Mouse (Mus musculus) midbrain, embryonic 14.5 days (tissue): Measurements from ENCODE around the gene Mxd3. TPM values are rescaled to one million over a fixed set of nuclear protein-coding genes. Genes with fewer than 3 reads are reported as not detected.

Experiments used
- ATAC-seq: fragments of 200-750 bp; cut with Nextera tagmentation; 2 replicates; pipeline ENCODE4 v1.8.0; 2017; ENCODE audit warnings: moderate number of reproducible peaks, moderate library complexity; ENCODE audit not compliant: low FRiP score, low TSS enrichment
- DNase-seq: peaks from one replicate; pipeline ENCODE4 v3.0.0-alpha.2; 2015
- H3K27ac ChIP-seq: fragments of 300-500 bp; sonication (generic); replicated peaks from 2 replicates; pipeline ENCODE4 v1.5.1; 2014; ENCODE audit warnings: mild to moderate bottlenecking, low read depth, low read length, moderate library complexity
- H3K27me3 ChIP-seq: fragments of 300-500 bp; sonication (generic); 2 replicates; pipeline ENCODE4 v1.6.1; 2014; ENCODE audit warnings: low read length, control low read depth, mixed read lengths; ENCODE audit not compliant: control insufficient read depth, insufficient read depth
- H3K36me3 ChIP-seq: fragments of 300-500 bp; sonication (generic); 2 replicates; pipeline ENCODE4 v1.6.1; 2014; ENCODE audit warnings: low read length, control low read depth; ENCODE audit not compliant: control insufficient read depth, insufficient read depth
- H3K4me1 ChIP-seq: fragments of 300-500 bp; sonication (generic); 2 replicates; pipeline ENCODE4 v1.6.1; 2014; ENCODE audit warnings: mild to moderate bottlenecking, antibody characterized with exemption, low read length, control low read depth; ENCODE audit not compliant: control insufficient read depth, insufficient read depth
- H3K4me2 ChIP-seq: fragments of 300-500 bp; sonication (generic); 2 replicates; pipeline ENCODE4 v1.6.1; 2014; ENCODE audit warnings: mild to moderate bottlenecking, low read length, moderate library complexity
- H3K4me3 ChIP-seq: fragments of 300-500 bp; sonication (generic); replicated peaks from 2 replicates; pipeline ENCODE4 v1.5.1; 2014; ENCODE audit warnings: low read depth, low read length
- H3K9ac ChIP-seq: fragments of 300-500 bp; sonication (generic); replicated peaks from 2 replicates; pipeline ENCODE4 v1.6.1; 2014; ENCODE audit warnings: mild to moderate bottlenecking, low read length, moderate library complexity
- H3K9me3 ChIP-seq: fragments of 300-500 bp; sonication (generic); 2 replicates; pipeline ENCODE4 v1.6.1; 2016; ENCODE audit warnings: low read length, control low read depth, mixed read lengths; ENCODE audit not compliant: control insufficient read depth
- WGBS: fragments of 180-500 bp; shearing (Covaris S2); extraction: QIAGEN DNeasy Blood & Tissue Kit; methylation state at CpG from one replicate; pipeline ENCODE4 v1.1.7; 2014; 5-methylcytosine and 5-hydroxymethylcytosine counted together
- polyA plus RNA-seq: library from polyadenylated mRNA; unstranded; fragments of >200 nt; fragmentation: Nextera tagmentation; extraction: Ambion mirVana; gene quantifications from 2 replicates; pipeline ENCODE4 v1.2.1, GENCODE M21; 2014

The Mxd3 gene
- polyA plus RNA-seq, 1 experiment from 2014 or later, result 12.1 TPM

GRCm38 (mm10) chr13:55327633-55328032, 2.0 kb downstream of the Mxd3 start:
- ATAC-seq (peak; percentile 28; the same call in 1 of the 2 replicates), DNase-seq (peak; percentile 87)
- Histone ChIP-seq H3K9ac (no peak overlapping the region), H3K36me3 (peaks cover 31% of the 10 kb centered on the region), H3K9me3 (no peaks in the 10 kb centered on the region), H3K27ac (peak overlapping the region; percentile 52; the same call in 1 of the 2 replicates), H3K27me3 (no peaks in the 10 kb centered on the region), H3K4me2 (peak overlapping the region; percentile 79; the same call in 1 of the 2 replicates), H3K4me1 (peaks cover 29% of the 10 kb centered on the region), H3K4me3 (no peak overlapping the region)
- WGBS, result 45% methylated on average over 8 of the region's 8 CpGs

GRCm38 (mm10) chr13:55327169-55327568, 2.5 kb downstream of the Mxd3 start:
- peak overlapping the region; percentile 52 for H3K27ac ChIP-seq
- no peak overlapping the region for H3K4me3 ChIP-seq
- H3K9ac ChIP-seq, result no peak overlapping the region
- WGBS, result 58% methylated on average over 4 of the region's 4 CpGs
- H3K4me1 ChIP-seq, result peaks cover 31% of the 10 kb centered on the region
- ATAC-seq, result no peak
- H3K4me2 ChIP-seq, result peak overlapping the region; percentile 10; the same call in 1 of the 2 replicates
- no peak for DNase-seq
- no peaks in the 10 kb centered on the region for H3K27me3 ChIP-seq
- no peaks in the 10 kb centered on the region for H3K9me3 ChIP-seq
- H3K36me3 ChIP-seq, result peaks cover 31% of the 10 kb centered on the region

GRCm38 (mm10) chr13:55325596-55325995, 4.0 kb downstream of the Mxd3 start:
- 78% methylated on average over 11 of the region's 11 CpGs for WGBS
- H3K9me3 ChIP-seq, result no peaks in the 10 kb centered on the region
- no peak for ATAC-seq
- peaks cover 31% of the 10 kb centered on the region for H3K36me3 ChIP-seq
- H3K4me1 ChIP-seq, result peaks cover 33% of the 10 kb centered on the region
- H3K4me2 ChIP-seq, result no peak overlapping the region
- no peaks in the 10 kb centered on the region for H3K27me3 ChIP-seq
- no peak overlapping the region for H3K4me3 ChIP-seq
- H3K9ac ChIP-seq, result no peak overlapping the region
- no peak for DNase-seq
- H3K27ac ChIP-seq, result no peak overlapping the region

GRCm38 (mm10) chr13:55322130-55322825, 7.3 kb downstream of the Mxd3 start:
- peak overlapping the region; percentile 93 for H3K9ac ChIP-seq
- ATAC-seq (no peak), DNase-seq (peak; percentile 80)
- H3K4me2 ChIP-seq, result peak overlapping the region; percentile 95
- 2% methylated on average over 31 of the region's 31 CpGs for WGBS
- peak overlapping the region; percentile 93 for H3K4me3 ChIP-seq
- H3K4me1 ChIP-seq, result peaks cover 21% of the 10 kb centered on the region
- no peaks in the 10 kb centered on the region for H3K9me3 ChIP-seq
- no peaks in the 10 kb centered on the region for H3K27me3 ChIP-seq
- H3K36me3 ChIP-seq, result peaks cover 63% of the 10 kb centered on the region
- H3K27ac ChIP-seq, result peak overlapping the region; percentile 75

GRCm38 (mm10) chr13:55321434-55322129, 8.0 kb downstream of the Mxd3 start, which contains the start of gene Rab24:
Rab24 (minus strand) TSS chr13:55321946.
- whole genome bisulfite sequencing, result under 1% methylated on average over 73 of the region's 73 CpGs
- Histone ChIP-seq H3K4me2 (peak within 1 kb of the TSS; percentile 95), H3K36me3 (peaks cover 67% of the 10 kb centered on the region), H3K9ac (peak within 1 kb of the TSS; percentile 93), H3K27me3 (no peaks in the 10 kb centered on the region), H3K27ac (peak within 1 kb of the TSS; percentile 75), H3K4me1 (peaks cover 21% of the 10 kb centered on the region), H3K9me3 (no peaks in the 10 kb centered on the region), H3K4me3 (peak within 1 kb of the TSS; percentile 93)
- DNase-seq (peak; percentile 97), ATAC-seq (peak; percentile 90)

- H3K4me2 ChIP-seq, result peak within 1 kb of the TSS; percentile 95
- WGBS, result 96% methylated on average over 4 of the region's 4 CpGs
- H3K4me3 ChIP-seq, result peak within 1 kb of the TSS; percentile 93
- no peak for ATAC-seq
- H3K9ac ChIP-seq, result peak within 1 kb of the TSS; percentile 93
- H3K4me1 ChIP-seq, result peaks cover 21% of the 10 kb centered on the region
- no peaks in the 10 kb centered on the region for H3K27me3 ChIP-seq
- peak within 1 kb of the TSS; percentile 75; the same call in 1 of the 2 replicates for H3K27ac ChIP-seq
- peaks cover 67% of the 10 kb centered on the region for H3K36me3 ChIP-seq
- H3K9me3 ChIP-seq, result no peaks in the 10 kb centered on the region
- no peak for DNase-seq
Measured at GRCm38 (mm10) chr13:55319931-55320533, 9.6 kb downstream of the Mxd3 start, which contains the start of gene Prelid1. Prelid1 (plus strand) TSS chr13:55320500.

- 85% methylated on average over 3 of the region's 3 CpGs for WGBS
- Histone ChIP-seq H3K36me3 (peaks cover 70% of the 10 kb centered on the region), H3K4me2 (no peak overlapping the region), H3K27ac (no peak overlapping the region), H3K9me3 (no peaks in the 10 kb centered on the region), H3K27me3 (no peaks in the 10 kb centered on the region), H3K4me3 (no peak overlapping the region), H3K4me1 (peaks cover 18% of the 10 kb centered on the region), H3K9ac (no peak overlapping the region)
- DNase-seq (no peak), ATAC-seq (no peak)
Measured at GRCm38 (mm10) chr13:55318351-55318750, 11.3 kb downstream of the Mxd3 start.

- DNase-seq, result no peak
- H3K4me2 ChIP-seq, result no peak overlapping the region
- H3K27ac ChIP-seq, result no peak overlapping the region
- H3K4me3 ChIP-seq, result no peak overlapping the region
- ATAC-seq, result no peak
- no peaks in the 10 kb centered on the region for H3K4me1 ChIP-seq
- H3K9ac ChIP-seq, result no peak overlapping the region
- no peaks in the 10 kb centered on the region for H3K27me3 ChIP-seq
- no peaks in the 10 kb centered on the region for H3K9me3 ChIP-seq
- 92% methylated on average over 2 of the region's 2 CpGs for whole genome bisulfite sequencing
- peaks cover 95% of the 10 kb centered on the region for H3K36me3 ChIP-seq
Measured at GRCm38 (mm10) chr13:55314891-55315412, 14.7 kb downstream of the Mxd3 start.
